In genomic region chr6:40123070-40123690, GRCm38 (mm10) we compare ENCODE assay signal across 9 mouse cellular contexts.
A peak's percentile ranks its signal among the peaks of the same experiment; 100 is the strongest.
DNase-seq lines count a peak whose midpoint lies in the region.
"Had no signal": no experiment of that assay in that cellular context is flagged by ENCODE, and none has a peak within 500 bp of the region (broad histone marks: within the 10 kb centered on the region; RNA-seq: fewer than 3 reads in every experiment).

No protein-coding gene starts in this region.

- DNase-seq in heart, adult 8-10 months (ENCODE audit: low spot score) = peak; percentile 4
- DNase-seq in heart, postnatal 4 days = no peak
- peak; percentile 57 for DNase-seq in 3134 (ENCODE audit: extremely low read depth, insufficient read length, low spot score)
- peak; percentile 28 for DNase-seq in adrenal gland, postnatal 10 days
- peak; percentile 79 for DNase-seq in fibroblast of lung, adult 2 months (ENCODE audit: low read depth)
- no peak for DNase-seq in testis, postnatal 10 days (ENCODE audit: low spot score)
- no peak for DNase-seq in layer of hippocampus, postnatal 14 days (ENCODE audit: low spot score in 2 of 2)
- no peak for DNase-seq in layer of hippocampus, postnatal 10 days (ENCODE audit: low spot score in 2 of 2)
- DNase-seq: kidney, adult 18-20 months had no signal

Comparison
In these comparisons a context has a peak if more than half of its experiments do, and no peak if none do; other contexts are left out.
1. DNase-seq: peak in heart, adult 8-10 months (single experiment), 3134 (single experiment), adrenal gland, postnatal 10 days (single experiment) and fibroblast of lung, adult 2 months (single experiment); none in heart, postnatal 4 days (single experiment), testis, postnatal 10 days (single experiment), layer of hippocampus, postnatal 14 days (0 of 2) and layer of hippocampus, postnatal 10 days (0 of 2).